Mouse (Mus musculus) layer of hippocampus, adult 2 months (tissue): ENCODE data around the gene Fam69b. TPM values are rescaled to one million over a fixed set of nuclear protein-coding genes. Genes with fewer than 3 reads are reported as not detected.
"Not testable (repeated sequence)": the region's sequence is repeated elsewhere in the genome, so short reads cannot be mapped to it uniquely, and the experiment has no call there.

Source experiments
- DNase-seq, 2 experiments: peaks; one replicate each; pipeline ENCODE4 v3.0.0; 2022; ENCODE audit warnings: low spot score in 2 of 2
- H3K27ac ChIP-seq: fragments of 200-600 bp; 2 replicates; pipeline ENCODE4 v1.8.1; 2022
- H3K4me3 ChIP-seq: fragments of 200-600 bp; 2 replicates; pipeline ENCODE4 v1.8.1; 2022; ENCODE audit warnings: mild to moderate bottlenecking
- CTCF ChIP-seq: fragments of 200-600 bp; conservative IDR thresholded peaks from 2 replicates; pipeline ENCODE4 v1.8.1; 2022; ENCODE audit warnings: antibody characterized with exemption, mild to moderate bottlenecking, moderate library complexity
- microRNA-seq, 2 experiments: library from miRNA; unstranded; fragments of <30 nt; microRNA quantifications; one replicate each; pipeline ENCODE4 v1.2.0; 2021
- total RNA-seq, 2 experiments: library from RNA; stranded (reverse); gene quantifications; 2 replicates each; pipeline ENCODE4 v1.2.3; 2021

Gene Fam69b
- total RNA-seq, 2 experiments from 2014 or later: 70.3 to 72.6 TPM

- H3K4me3 ChIP-seq: no peak overlapping the region
- no peak for DNase-seq
Observed at GRCm38 (mm10) chr2:26661143-26661752, 33.0 kb downstream of the Fam69b start.

GRCm38 (mm10) chr2:26661768-26662508 is 33.7 kb downstream of the Fam69b start:
- H3K4me3 ChIP-seq: no peak overlapping the region
- no peak for DNase-seq
- no peak for TF ChIP-seq CTCF

More at GRCm38 (mm10) chr2:26661143-26661752, 33.0 kb downstream of the Fam69b start:
- no peak overlapping the region for H3K27ac ChIP-seq
- TF ChIP-seq CTCF: no peak

GRCm38 (mm10) chr2:26662509-26662882 is 34.2 kb downstream of the Fam69b start:
- no peak for DNase-seq
- TF ChIP-seq CTCF: no peak
- no peak overlapping the region for H3K4me3 ChIP-seq
- no peak overlapping the region for H3K27ac ChIP-seq

More at GRCm38 (mm10) chr2:26661768-26662508, 33.7 kb downstream of the Fam69b start:
- H3K27ac ChIP-seq: no peak overlapping the region

GRCm38 (mm10) chr2:26663112-26663511 is 34.9 kb downstream of the Fam69b start:
- TF ChIP-seq CTCF: no peak
- DNase-seq: no peak
- no peak overlapping the region for H3K4me3 ChIP-seq
- no peak overlapping the region for H3K27ac ChIP-seq

GRCm38 (mm10) chr2:26663551-26663950 is 35.3 kb downstream of the Fam69b start:
- DNase-seq: peak in 1 of 2 experiments; percentile 41
- TF ChIP-seq CTCF: peak; percentile 75
- H3K27ac ChIP-seq, H3K4me3 ChIP-seq: not testable (repeated sequence)

GRCm38 (mm10) chr2:26668746-26669145 is 40.5 kb downstream of the Fam69b start:
- Histone ChIP-seq H3K27ac (no peak overlapping the region), H3K4me3 (no peak overlapping the region)
- no peak for DNase-seq
- TF ChIP-seq CTCF: no peak

GRCm38 (mm10) chr2:26671182-26671581 is 42.9 kb downstream of the Fam69b start, which contains the start of gene Lcn4:
TSS of gene Lcn4 (minus strand) at chr2:26671282.
- H3K4me3 ChIP-seq: no peak within 1 kb of the TSS
- H3K27ac ChIP-seq: no peak within 1 kb of the TSS
- TF ChIP-seq CTCF: no peak
- no peak for DNase-seq

Small RNA genes lying within 50 kb of the gene (microRNA-seq; reads per million reads assigned to microRNA genes)
- 0 to 1.6 reads per million in 2 experiments for gene Mir126a
- 0 reads per million in 2 experiments for gene Mir126b

Other genes with a start within 250 kb of the Fam69b start
- gene Snapc4, start 247.8 kb upstream of the Fam69b start, total RNA-seq: 10 to 100 TPM; 72.5 to 88.9 TPM
- gene Entr1, start 239.1 kb upstream of the Fam69b start, total RNA-seq: 100 to 1,000 TPM; 159 to 168 TPM
- gene Pmpca, start 239.1 kb upstream of the Fam69b start, total RNA-seq: 100 to 1,000 TPM in 1 of 2 experiments, 10 to 100 TPM in 1; 89.2 to 100 TPM
- gene Inpp5e, start 219.3 kb upstream of the Fam69b start, total RNA-seq: 10 to 100 TPM; 22.2 to 25.1 TPM
- 10 to 100 TPM; 49.3 to 51.3 TPM for gene Sec16a, start 183.2 kb upstream of the Fam69b start, total RNA-seq
- 10 to 100 TPM; 32.7 to 35.7 TPM for gene Notch1, start 111.8 kb upstream of the Fam69b start, total RNA-seq
- gene Egfl7, start 48.4 kb upstream of the Fam69b start, total RNA-seq: 10 to 100 TPM; 72.2 to 74.3 TPM
- not detected for gene Gm20532, start 41.8 kb upstream of the Fam69b start, total RNA-seq
- gene Agpat2, start 24.0 kb upstream of the Fam69b start, total RNA-seq: 1 to 10 TPM; 1.6 to 2.5 TPM
- not detected for gene Lcn4, start 42.8 kb downstream of the Fam69b start, total RNA-seq
- gene Abo, start 236.5 kb downstream of the Fam69b start, total RNA-seq: not detected